In genomic region chr2:21946484-21946883, GRCm38 (mm10) we compare ENCODE assay signal across 29 mouse cellular contexts.
"Had no signal": no experiment of that assay in that cellular context is flagged by ENCODE, and none has a peak within 500 bp of the region (broad histone marks: within the 10 kb centered on the region; RNA-seq: fewer than 3 reads in every experiment).

No protein-coding gene starts in this region.

- H3K36me3 ChIP-seq: embryonic facial prominence, embryonic 10.5 days; embryonic facial prominence, embryonic 12.5 days; embryonic facial prominence, embryonic 13.5 days; embryonic facial prominence, embryonic 15.5 days; forebrain, embryonic 10.5 days; forebrain, embryonic 12.5 days; forebrain, embryonic 15.5 days had no signal

- ATAC-seq: forebrain, embryonic 13.5 days; forebrain, embryonic 14.5 days; forebrain, embryonic 15.5 days; forebrain, embryonic 16.5 days; forebrain, postnatal 0 days had no signal

- H3K4me3 ChIP-seq: embryonic facial prominence, embryonic 10.5 days; embryonic facial prominence, embryonic 12.5 days; embryonic facial prominence, embryonic 13.5 days; embryonic facial prominence, embryonic 15.5 days; erythroblast, embryonic 14.5 days; forebrain, embryonic 10.5 days; forebrain, embryonic 12.5 days; forebrain, embryonic 13.5 days; forebrain, embryonic 15.5 days; gastrocnemius, adult 2 months; heart, adult 2 months had no signal

- H3K27me3 ChIP-seq: embryonic facial prominence, embryonic 12.5 days; embryonic facial prominence, embryonic 13.5 days; embryonic facial prominence, embryonic 15.5 days; forebrain, embryonic 12.5 days; forebrain, embryonic 13.5 days; forebrain, embryonic 15.5 days had no signal

- H3K27ac ChIP-seq: embryonic facial prominence, embryonic 10.5 days; embryonic facial prominence, embryonic 12.5 days; embryonic facial prominence, embryonic 13.5 days; embryonic facial prominence, embryonic 15.5 days; forebrain, embryonic 10.5 days; forebrain, embryonic 12.5 days; forebrain, embryonic 13.5 days; forebrain, embryonic 15.5 days; gastrocnemius, adult 2 months; heart, adult 2 months had no signal

- H3K9ac ChIP-seq: embryonic facial prominence, embryonic 12.5 days; embryonic facial prominence, embryonic 13.5 days; embryonic facial prominence, embryonic 15.5 days; forebrain, embryonic 12.5 days; forebrain, embryonic 13.5 days; forebrain, embryonic 15.5 days; forebrain, postnatal 0 days had no signal

- H3K4me2 ChIP-seq: embryonic facial prominence, embryonic 12.5 days; embryonic facial prominence, embryonic 13.5 days; embryonic facial prominence, embryonic 15.5 days; forebrain, embryonic 12.5 days; forebrain, embryonic 13.5 days; forebrain, embryonic 15.5 days had no signal

- H3K9me3 ChIP-seq: embryonic facial prominence, embryonic 10.5 days; embryonic facial prominence, embryonic 12.5 days; embryonic facial prominence, embryonic 13.5 days; embryonic facial prominence, embryonic 15.5 days; forebrain, embryonic 12.5 days; forebrain, embryonic 13.5 days; forebrain, embryonic 15.5 days had no signal

- H3K4me1 ChIP-seq: embryonic facial prominence, embryonic 10.5 days; embryonic facial prominence, embryonic 12.5 days; embryonic facial prominence, embryonic 13.5 days; embryonic facial prominence, embryonic 15.5 days; forebrain, embryonic 10.5 days; forebrain, embryonic 12.5 days; forebrain, embryonic 13.5 days; forebrain, embryonic 15.5 days had no signal

- DNase-seq: cerebellum, adult 2 months; cerebellum, adult 8-10 months; cerebellum, adult 9-10 months; cerebellum, adult 9-11 months; cerebellum, postnatal 10 days; cerebellum, postnatal 14 days; cerebellum, postnatal 25 days; cerebellum, postnatal 36 days; embryo, embryonic 11 days; forebrain, postnatal 0 days; gastrocnemius, adult 2 months; gastrocnemius, postnatal 10 days; gastrocnemius, postnatal 14 days; gastrocnemius, postnatal 25 days; gastrocnemius, postnatal 36 days; heart, adult 11 months; heart, adult 18-20 months; heart, adult 2 months had no signal
